Mouse (Mus musculus) embryonic facial prominence, embryonic 13.5 days (tissue): ENCODE data around the gene Taar7a. TPM values are rescaled to one million over a fixed set of nuclear protein-coding genes. Genes with fewer than 3 reads are reported as not detected.

ENCODE experiments used
- polyA plus RNA-seq: library from polyadenylated mRNA; unstranded; fragments of >200 nt; fragmentation: Nextera tagmentation; extraction: Ambion mirVana; gene quantifications from 2 replicates; pipeline ENCODE4 v1.2.1, GENCODE M21; 2015

The Taar7a gene
- polyA plus RNA-seq, 1 experiment from 2014 or later: not detected

Other genes with a start within 250 kb of the Taar7a start
- 245 and 261 TPM in 2 replicates for gene Rps12, start 206.2 kb downstream of the Taar7a start, polyA plus RNA-seq
- gene Slc18b1, start 196.5 kb downstream of the Taar7a start, polyA plus RNA-seq: 32.3 and 35.6 TPM in 2 replicates
- gene Vnn3, start 142.0 kb downstream of the Taar7a start, polyA plus RNA-seq: not detected in 2 replicates
- gene Vnn1, start 98.8 kb downstream of the Taar7a start, polyA plus RNA-seq: 0.41 and 0.63 TPM in 2 replicates
- gene Taar1, start 73.1 kb downstream of the Taar7a start, polyA plus RNA-seq: not detected in 2 replicates
- 0.27 TPM in 1 of 2 replicates, not detected in the other for gene Taar2, start 54.9 kb downstream of the Taar7a start, polyA plus RNA-seq
- not detected in 2 replicates for gene Taar3, start 43.9 kb downstream of the Taar7a start, polyA plus RNA-seq
- gene Taar4, start 33.0 kb downstream of the Taar7a start, polyA plus RNA-seq: not detected in 2 replicates
- not detected in 2 replicates for gene Taar5, start 22.8 kb downstream of the Taar7a start, polyA plus RNA-seq
- not detected in 2 replicates for gene Taar6, start 7.8 kb downstream of the Taar7a start, polyA plus RNA-seq
- gene Taar7b, start 6.5 kb upstream of the Taar7a start, polyA plus RNA-seq: not detected in 2 replicates
- not detected in 2 replicates for gene Taar7d, start 33.7 kb upstream of the Taar7a start, polyA plus RNA-seq
- not detected in 2 replicates for gene Taar7e, start 44.1 kb upstream of the Taar7a start, polyA plus RNA-seq
- gene Taar7f, start 56.0 kb upstream of the Taar7a start, polyA plus RNA-seq: not detected in 2 replicates
- not detected in 2 replicates for gene Taar8a, start 83.0 kb upstream of the Taar7a start, polyA plus RNA-seq
- gene Taar8b, start 98.8 kb upstream of the Taar7a start, polyA plus RNA-seq: not detected in 2 replicates
- gene Taar8c, start 108.4 kb upstream of the Taar7a start, polyA plus RNA-seq: not detected in 2 replicates
- gene Taar9, start 116.1 kb upstream of the Taar7a start, polyA plus RNA-seq: not detected in 2 replicates
- gene Stx7, start 155.8 kb upstream of the Taar7a start, polyA plus RNA-seq: 62.6 and 79.7 TPM in 2 replicates
- gene Moxd1, start 230.0 kb upstream of the Taar7a start, polyA plus RNA-seq: 27.5 and 30.8 TPM in 2 replicates